Mouse (Mus musculus) olfactory bulb, adult 2 months (tissue): ENCODE results near the gene Cyp2c70.

Source experiments
- CTCF ChIP-seq: fragments of 200-500 bp; IDR thresholded peaks from 2 replicates; pipeline ENCODE4 v1.5.1; 2012; ENCODE audit warnings: low read depth, mild to moderate bottlenecking, low read length, moderate library complexity; ENCODE audit not compliant: insufficient read depth
- POLR2A ChIP-seq: fragments of 200-500 bp; IDR thresholded peaks from 2 replicates; pipeline ENCODE4 v1.6.1; 2012; ENCODE audit warnings: mild to moderate bottlenecking, low read depth, low read length, moderate library complexity; ENCODE audit not compliant: insufficient read depth

DNA sequence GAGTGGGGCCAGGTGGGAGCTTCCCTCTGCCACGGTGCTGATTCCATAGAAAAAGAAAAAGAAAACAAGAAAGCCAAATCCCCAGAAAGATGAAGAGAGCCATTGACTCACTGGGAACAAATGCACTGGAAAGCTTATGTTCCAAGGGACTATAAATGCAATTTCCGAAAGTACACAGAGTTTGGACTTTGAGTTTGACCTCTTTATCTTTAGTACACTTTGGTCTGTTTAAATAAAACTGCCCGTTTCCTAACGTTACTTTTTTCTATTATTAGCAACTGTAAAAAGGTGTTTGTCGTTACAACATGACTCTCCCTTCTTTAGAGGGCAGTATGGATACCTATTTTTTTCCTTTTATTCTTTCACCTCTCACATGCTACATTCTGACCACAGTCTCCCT lies at the start of gene Cyp2c70:
- TF ChIP-seq CTCF = no peak
- no peak for TF ChIP-seq POLR2A
